In the genomic region with DNA sequence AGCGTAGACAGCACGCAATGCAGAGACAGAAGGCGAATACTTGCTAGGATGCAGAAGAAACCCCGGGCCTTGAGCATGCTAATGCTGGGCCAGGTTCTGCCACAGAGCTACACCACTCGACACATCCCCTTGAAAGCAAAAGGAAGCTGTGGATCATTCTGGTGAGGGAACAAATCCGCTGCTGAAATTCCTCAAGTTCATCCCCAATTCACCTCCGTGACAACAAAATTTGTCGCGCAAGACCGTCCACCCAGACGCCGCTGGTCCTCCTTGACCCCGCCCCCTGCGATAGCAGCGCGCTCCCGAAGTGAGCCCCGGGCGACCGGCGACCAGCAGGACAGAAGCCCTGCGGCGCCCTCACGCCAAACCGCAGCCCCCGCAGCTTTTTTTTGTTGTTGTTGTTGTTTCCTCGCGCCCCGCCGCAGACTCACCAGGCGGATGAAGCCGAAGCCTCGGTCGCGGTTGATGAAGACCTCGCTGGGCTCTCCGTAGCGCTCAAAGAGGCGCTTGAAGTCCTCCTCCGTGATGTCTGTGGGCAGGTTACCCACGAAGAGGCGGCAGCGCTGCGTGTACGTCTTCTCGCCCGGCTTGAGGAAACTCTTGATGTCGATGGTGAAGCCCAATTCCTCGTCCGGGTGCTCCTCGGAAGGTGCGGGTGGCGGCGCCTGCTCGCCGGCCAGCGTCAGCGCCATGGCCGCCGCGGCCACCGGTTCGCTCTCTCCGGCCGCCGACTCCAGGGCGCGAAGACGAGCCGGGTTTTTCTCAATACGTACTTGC, we compare ENCODE assay signal across 8 mouse cellular contexts. TPM values are rescaled to one million over a fixed set of nuclear protein-coding genes. Genes with fewer than 3 reads are reported as not detected.
DNase-seq lines count a peak whose midpoint lies in the region; ATAC-seq and TF ChIP-seq lines count a peak whose summit lies in the region.

No protein-coding gene starts in this region.

- H3K4me3 ChIP-seq in MEL (ENCODE audit: control insufficient read depth in 1 of 2, insufficient read depth in 1 of 2, low read depth in 2 of 2, low read length in 2 of 2), result peak overlapping the region; percentile 74 to 97
- H3K4me3 ChIP-seq in cerebellum, adult 2 months (replicated peaks; ENCODE audit: insufficient read depth, low read depth, low read length), result peak overlapping the region; percentile 76
- H3K4me3 ChIP-seq in forebrain, postnatal 0 days (ENCODE audit: low read depth, low read length), result peak overlapping the region; percentile 73
- H3K4me3 ChIP-seq in lung, embryonic 15.5 days, result peak overlapping the region; percentile 82
- H3K4me3 ChIP-seq in thymus, adult 2 months (ENCODE audit: control insufficient read depth, insufficient read depth, low read length), result peak overlapping the region; percentile 62

- TF ChIP-seq CTCF in MEL (IDR thresholded peaks at IDR 0.05 in 2 of 3, conservative IDR thresholded peaks at IDR 0.05 in 1 of 3; ENCODE audit: control insufficient read depth in 1 of 3, insufficient read depth in 1 of 3, low read depth in 2 of 3, low read length in 3 of 3, poor library complexity in 1 of 3, severe bottlenecking in 1 of 3), result no peak
- TF ChIP-seq CTCF in cerebellum, adult 2 months (IDR thresholded peaks at IDR 0.05; ENCODE audit: borderline replicate concordance, insufficient read depth, low read depth, low read length), result no peak
- no peak for TF ChIP-seq CTCF in forebrain, postnatal 0 days (IDR thresholded peaks at IDR 0.05; ENCODE audit: low read depth)
- 0 out of 2 replicates have a peak, but pooled peaks have one; percentile 5 for TF ChIP-seq CTCF in thymus, adult 2 months (IDR thresholded peaks at IDR 0.05; ENCODE audit: borderline replicate concordance, control insufficient read depth, extremely low read depth, insufficient read depth, low read length, poor library complexity)

- TF ChIP-seq RAD21 in MEL (IDR thresholded peaks at IDR 0.05; ENCODE audit: low read depth, low read length), result no peak

- TF ChIP-seq POLR2A in MEL (IDR thresholded peaks at IDR 0.05; ENCODE audit: control insufficient read depth in 1 of 2, insufficient read depth in 1 of 2, low read depth in 1 of 2, low read length in 2 of 2, poor library complexity in 1 of 2), result no peak; a peak in 1 of 4 replicates
- peak; percentile 31; the same call in 1 of the 2 replicates for TF ChIP-seq POLR2A in cerebellum, adult 2 months (IDR thresholded peaks at IDR 0.05; ENCODE audit: borderline replicate concordance, insufficient read depth, low read length)
- TF ChIP-seq POLR2A in thymus, adult 2 months (IDR thresholded peaks at IDR 0.05; ENCODE audit: control insufficient read depth, extremely low read depth, insufficient read depth, low read length, poor library complexity), result no peak

- no peaks in the 10 kb centered on the region for H3K27me3 ChIP-seq in MEL (ENCODE audit: control insufficient read depth in 1 of 2, insufficient read depth in 2 of 2, low read length in 2 of 2)
- no peaks in the 10 kb centered on the region for H3K27me3 ChIP-seq in cerebellum, adult 2 months (ENCODE audit: control insufficient read depth, insufficient read depth, low read length)
- no peaks in the 10 kb centered on the region for H3K27me3 ChIP-seq in forebrain, postnatal 0 days (ENCODE audit: insufficient read depth, low read length)
- no peaks in the 10 kb centered on the region for H3K27me3 ChIP-seq in lung, embryonic 15.5 days
- no peaks in the 10 kb centered on the region for H3K27me3 ChIP-seq in thymus, adult 2 months (ENCODE audit: control insufficient read depth, insufficient read depth, low read length)

- H3K27ac ChIP-seq in MEL (ENCODE audit: control insufficient read depth, low read depth, low read length), result peak overlapping the region; percentile 88
- H3K27ac ChIP-seq in cerebellum, adult 2 months (ENCODE audit: insufficient read depth, low read length), result peak overlapping the region; percentile 79
- peak overlapping the region; percentile 98 for H3K27ac ChIP-seq in forebrain, postnatal 0 days (ENCODE audit: low read depth, low read length)
- peak overlapping the region; percentile 95 for H3K27ac ChIP-seq in lung, embryonic 15.5 days
- H3K27ac ChIP-seq in thymus, adult 2 months (ENCODE audit: control insufficient read depth, insufficient read depth, low read length), result peak overlapping the region; percentile 59

- H3K4me1 ChIP-seq in MEL (ENCODE audit: control insufficient read depth in 1 of 2, insufficient read depth in 2 of 2, low read length in 2 of 2), result peaks cover 10 to 11% of the 10 kb centered on the region in 2 experiments
- no peaks in the 10 kb centered on the region for H3K4me1 ChIP-seq in cerebellum, adult 2 months (ENCODE audit: control insufficient read depth, insufficient read depth, low read length)
- H3K4me1 ChIP-seq in forebrain, postnatal 0 days (ENCODE audit: insufficient read depth), result peaks cover 19% of the 10 kb centered on the region; the same call in 1 of the 2 replicates
- H3K4me1 ChIP-seq in lung, embryonic 15.5 days, result peaks cover 18% of the 10 kb centered on the region
- H3K4me1 ChIP-seq in thymus, adult 2 months (replicated peaks; ENCODE audit: control insufficient read depth, insufficient read depth, low read length), result peaks cover 8% of the 10 kb centered on the region

- no peaks in the 10 kb centered on the region for H3K9me3 ChIP-seq in MEL (replicated peaks; ENCODE audit: insufficient read depth, low read length)
- H3K9me3 ChIP-seq in forebrain, postnatal 0 days (ENCODE audit: low read length), result no peaks in the 10 kb centered on the region
- no peaks in the 10 kb centered on the region for H3K9me3 ChIP-seq in lung, embryonic 15.5 days

- H3K9ac ChIP-seq in MEL (ENCODE audit: control insufficient read depth, low read depth, low read length, poor library complexity, severe bottlenecking), result peak overlapping the region; percentile 90
- H3K9ac ChIP-seq in forebrain, postnatal 0 days, result peak overlapping the region; percentile 93
- H3K9ac ChIP-seq in lung, embryonic 15.5 days, result peak overlapping the region; percentile 94

- H3K4me2 ChIP-seq in forebrain, postnatal 0 days (ENCODE audit: low read depth), result peak overlapping the region; percentile 64
- peak overlapping the region; percentile 68 for H3K4me2 ChIP-seq in lung, embryonic 15.5 days

- under 1% methylated on average over 71 of the region's 71 CpGs for WGBS in cerebellum, adult 2 months
- WGBS in forebrain, postnatal 0 days, result 1% methylated on average over 71 of the region's 71 CpGs
- 0% methylated on average over 71 of the region's 71 CpGs for WGBS in lung, embryonic 15.5 days
- under 1% methylated on average over 71 of the region's 71 CpGs for WGBS in thymus, adult 2 months

- peak; percentile 43 for ATAC-seq in forebrain, postnatal 0 days
- ATAC-seq in lung, embryonic 15.5 days (ENCODE audit: borderline replicate concordance, extremely low read depth, low FRiP score, low TSS enrichment), result peak; percentile 33; the same call in 1 of the 2 replicates

- peak; percentile 76 for DNase-seq in MEL (ENCODE audit: low read depth, low spot score)
- peak; percentile 76 to 79 for DNase-seq in cerebellum, adult 2 months
- peak; percentile 65 for DNase-seq in forebrain, postnatal 0 days
- DNase-seq in heart, postnatal 4 days, result peak; percentile 77
- peak; percentile 8 for DNase-seq in layer of hippocampus, adult 9-10 months (ENCODE audit: low spot score)
- peak; percentile 41 for DNase-seq in ovary, adult 18-20 months (ENCODE audit: low spot score)
- DNase-seq in thymus, adult 2 months, result peak; percentile 57

- H3K79me2 ChIP-seq in MEL (ENCODE audit: control insufficient read depth, insufficient read depth, low read length, poor library complexity), result peaks cover 52% of the 10 kb centered on the region

- H3K36me3 ChIP-seq in MEL (ENCODE audit: control insufficient read depth in 1 of 2, insufficient read depth in 2 of 2, low read length in 2 of 2), result peaks cover under 1 to 32% of the 10 kb centered on the region in 2 experiments
- no peaks in the 10 kb centered on the region for H3K36me3 ChIP-seq in forebrain, postnatal 0 days (ENCODE audit: insufficient read depth)
- no peaks in the 10 kb centered on the region for H3K36me3 ChIP-seq in lung, embryonic 15.5 days
- H3K36me3 ChIP-seq in thymus, adult 2 months (ENCODE audit: control insufficient read depth, insufficient read depth, low read length), result no peaks in the 10 kb centered on the region

- TF ChIP-seq EP300 in MEL (IDR thresholded peaks at IDR 0.05; ENCODE audit: low read depth in 1 of 2, low read length in 2 of 2), result no peak

TF ChIP-seq in MEL, 35 proteins besides CTCF, POLR2A, EP300 and RAD21 (continues in another document):
- no peak for TF ChIP-seq HCFC1 (IDR thresholded peaks at IDR 0.05; ENCODE audit: low read depth, low read length)
- TF ChIP-seq USF2 (IDR thresholded peaks at IDR 0.05; ENCODE audit: borderline replicate concordance in 1 of 2, insufficient read depth in 1 of 2, low read depth in 1 of 2, low read length in 2 of 2), result no peak
- TF ChIP-seq ZKSCAN1 (IDR thresholded peaks at IDR 0.05; ENCODE audit: low read depth, low read length), result no peak
- peak; percentile 76 for TF ChIP-seq MXI1 (IDR thresholded peaks at IDR 0.05; ENCODE audit: low read depth, low read length)
- no peak for TF ChIP-seq ETS1 (IDR thresholded peaks at IDR 0.05; ENCODE audit: low read depth, low read length)
- no peak for TF ChIP-seq TBP (IDR thresholded peaks at IDR 0.05; ENCODE audit: low read depth, low read length)
- TF ChIP-seq CHD1 (IDR thresholded peaks at IDR 0.05; ENCODE audit: low read depth, low read length), result no peak
- no peak for TF ChIP-seq KAT2A (conservative IDR thresholded peaks at IDR 0.05; ENCODE audit: low read depth, low read length)

RNA-seq across cellular contexts. Expression of gene Pspc1, which starts 0.6 kb away (rescaled TPM):
- 48.7 and 48.8 TPM in 2 replicates for total RNA-seq in MEL (2012; rRNA removed)
- polyA plus RNA-seq in MEL (2012; ENCODE audit: insufficient read depth in 1 of 2, insufficient read length in 2 of 2, low read depth in 1 of 2, low replicate concordance in 2 of 2, missing spikeins in 1 of 2), result 10 to 100 TPM; 36.1 to 68.2 TPM
- polyA plus RNA-seq in cerebellum, adult 2 months (2012; rRNA removed), result 30.8 and 31.5 TPM in 2 replicates
- 56.6 and 59.6 TPM in 2 replicates for total RNA-seq in forebrain, postnatal 0 days (2014; rRNA removed)
- polyA plus RNA-seq in forebrain, postnatal 0 days (2015; fragmentation: Nextera tagmentation; extraction: Ambion mirVana), result 33.1 and 39.1 TPM in 2 replicates
- 10 to 100 TPM; 34.3 to 41.7 TPM for total RNA-seq in heart, postnatal 4 days (2021)
- 25.5 and 26.0 TPM in 2 replicates for polyA plus RNA-seq in lung, embryonic 15.5 days (2015; fragmentation: Nextera tagmentation; extraction: Ambion mirVana)
- polyA plus RNA-seq in thymus, adult 2 months (2012; rRNA removed), result 10.4 and 12.4 TPM in 2 replicates

RNA-seq across cellular contexts. Expression of gene Zmym5, which starts 34.0 kb away (rescaled TPM):
- 6.7 and 7.5 TPM in 2 replicates for total RNA-seq in MEL (2012; rRNA removed)
- polyA plus RNA-seq in MEL (2012; ENCODE audit: insufficient read depth in 1 of 2, insufficient read length in 2 of 2, low read depth in 1 of 2, low replicate concordance in 2 of 2, missing spikeins in 1 of 2), result 10 to 100 TPM; 13.2 to 36.5 TPM
- 29.8 and 30.0 TPM in 2 replicates for polyA plus RNA-seq in cerebellum, adult 2 months (2012; rRNA removed)
- total RNA-seq in forebrain, postnatal 0 days (2014; rRNA removed), result 20.8 and 23.6 TPM in 2 replicates
- polyA plus RNA-seq in forebrain, postnatal 0 days (2015; fragmentation: Nextera tagmentation; extraction: Ambion mirVana), result 17.0 and 27.2 TPM in 2 replicates
- total RNA-seq in heart, postnatal 4 days (2021), result 10 to 100 TPM; 22.5 to 24.7 TPM
- 24.6 and 26.3 TPM in 2 replicates for polyA plus RNA-seq in lung, embryonic 15.5 days (2015; fragmentation: Nextera tagmentation; extraction: Ambion mirVana)
- 5.0 and 6.9 TPM in 2 replicates for polyA plus RNA-seq in thymus, adult 2 months (2012; rRNA removed)

Comparison
In these comparisons a context has a peak if more than half of its experiments do, and no peak if none do; other contexts are left out.
1. Peak in every context shown above with its lines: DNase-seq, ATAC-seq, H3K4me3 ChIP-seq and H3K27ac ChIP-seq.
2. DNase-seq: peak in every context shown above with its lines; median percentile 78 in cerebellum, adult 2 months; 77 in heart, postnatal 4 days; 76 in MEL; 65 in forebrain, postnatal 0 days; 57 in thymus, adult 2 months; 41 in ovary, adult 18-20 months; 8 in layer of hippocampus, adult 9-10 months.